Mouse (Mus musculus) hindbrain, embryonic 11.5 days (tissue): ENCODE results near the gene Fpgt. TPM values are rescaled to one million over a fixed set of nuclear protein-coding genes. Genes with fewer than 3 reads are reported as not detected.

ENCODE experiments used
- polyA plus RNA-seq: library from polyadenylated mRNA; unstranded; fragments of >200 nt; fragmentation: Nextera tagmentation; extraction: Ambion mirVana; gene quantifications from 2 replicates; pipeline ENCODE4 v1.2.1, GENCODE M21; 2014

Gene Fpgt
- polyA plus RNA-seq, 1 experiment from 2014 or later: 20.1 TPM

Other genes starting within 250 kb of the Fpgt start
- 0.05 and 0.10 TPM in 2 replicates for gene Tnni3k, start 38.0 kb downstream of the Fpgt start, polyA plus RNA-seq
- gene Lrriq3, start within 50 bp of the Fpgt start, polyA plus RNA-seq: 1.4 and 1.5 TPM in 2 replicates